Mouse (Mus musculus): ENCODE measurements around the gene Mtln. TPM values are rescaled to one million over a fixed set of nuclear protein-coding genes. Genes with fewer than 3 reads are reported as not detected.

Gene Mtln
- polyA plus RNA-seq, 1 experiment: 70.6 TPM

- 68% methylated on average over 5 of the region's 5 CpGs for WGBS
- DNase-seq (ENCODE audit: low read depth, low spot score): no peak
These were observed 33.0 kb downstream of the Mtln start for GRCm38 (mm10) chr2:127759157-127759880.

GRCm38 (mm10) chr2:127757171-127757570, 35.1 kb downstream of the Mtln start:
- 60% methylated on average over 8 of the region's 8 CpGs for WGBS
- no peak for DNase-seq (ENCODE audit: low read depth, low spot score)

- WGBS: 96% methylated on average over 4 of the region's 4 CpGs
- no peak for DNase-seq (ENCODE audit: low read depth, low spot score)
These were observed 38.2 kb downstream of the Mtln start for GRCm38 (mm10) chr2:127754113-127754512.

- no peak for DNase-seq (ENCODE audit: low read depth, low spot score)
- 82% methylated on average over 11 of the region's 11 CpGs for WGBS
These were observed 40.3 kb downstream of the Mtln start for GRCm38 (mm10) chr2:127751849-127752610.

- WGBS: 39% methylated on average over 1 of the region's 1 CpGs
These were observed 42.9 kb downstream of the Mtln start for GRCm38 (mm10) chr2:127749376-127749775.

GRCm38 (mm10) chr2:127748316-127748715, 44.0 kb downstream of the Mtln start:
- no peak for DNase-seq (ENCODE audit: low read depth, low spot score)
- 68% methylated on average over 7 of the region's 7 CpGs for WGBS

More at GRCm38 (mm10) chr2:127749376-127749775, 42.9 kb downstream of the Mtln start:
- no peak for DNase-seq (ENCODE audit: low read depth, low spot score)

- WGBS: 80% methylated on average over 3 of the region's 3 CpGs
- no peak for DNase-seq (ENCODE audit: low read depth, low spot score)
These were observed 49.7 kb downstream of the Mtln start for GRCm38 (mm10) chr2:127742637-127743036.

Other genes starting within 250 kb of the Mtln start
- 1.7 and 3.1 TPM in 2 replicates for gene Zfp661, start 205.4 kb downstream of the Mtln start, polyA plus RNA-seq (2012; rRNA removed)
- gene Mrps5, start 205.3 kb downstream of the Mtln start, polyA plus RNA-seq (2012; rRNA removed): 58.7 and 66.7 TPM in 2 replicates
- 0.51 and 5.1 TPM in 2 replicates for gene Mal, start 135.8 kb downstream of the Mtln start, polyA plus RNA-seq (2012; rRNA removed)
- gene Mall, start 62.6 kb downstream of the Mtln start, polyA plus RNA-seq (2012; rRNA removed): 299 and 309 TPM in 2 replicates
- gene Nphp1, start 3.6 kb downstream of the Mtln start, polyA plus RNA-seq (2012; rRNA removed): 3.5 and 4.2 TPM in 2 replicates
- gene Bub1, start 39.4 kb upstream of the Mtln start, polyA plus RNA-seq (2012; rRNA removed): 4.3 and 7.0 TPM in 2 replicates
- gene Acoxl, start 46.4 kb upstream of the Mtln start, polyA plus RNA-seq (2012; rRNA removed): 0.17 and 0.26 TPM in 2 replicates